Mouse (Mus musculus): Measurements from ENCODE around the gene Cpeb1.
A peak's percentile ranks its signal among the peaks of the same experiment; 100 is the strongest.

The Cpeb1 gene

GRCm38 (mm10) chr7:81371811-81372210 lies 83.5 kb downstream of the Cpeb1 start:
- DNase-seq (ENCODE audit: low read depth, low spot score) = no peak

GRCm38 (mm10) chr7:81369724-81370123 lies 85.5 kb downstream of the Cpeb1 start:
- no peak for DNase-seq (ENCODE audit: low read depth, low spot score)

- no peak for DNase-seq (ENCODE audit: low read depth, low spot score)
Observed at GRCm38 (mm10) chr7:81367946-81368345, 87.3 kb downstream of the Cpeb1 start.

GRCm38 (mm10) chr7:81356975-81357374 lies 98.3 kb downstream of the Cpeb1 start:
- no peak for DNase-seq (ENCODE audit: low read depth, low spot score)

GRCm38 (mm10) chr7:81356360-81356759 lies 98.9 kb downstream of the Cpeb1 start:
- no peak for DNase-seq (ENCODE audit: low read depth, low spot score)

- no peak for DNase-seq (ENCODE audit: low read depth, low spot score)
Observed at GRCm38 (mm10) chr7:81355746-81356145, 99.5 kb downstream of the Cpeb1 start.

- no peak for DNase-seq (ENCODE audit: low read depth, low spot score)
Observed at GRCm38 (mm10) chr7:81351826-81352225, 103.4 kb downstream of the Cpeb1 start.

GRCm38 (mm10) chr7:81348206-81348605 lies 107.1 kb downstream of the Cpeb1 start:
- DNase-seq (ENCODE audit: low read depth, low spot score) = no peak

GRCm38 (mm10) chr7:81345447-81346170 lies 109.7 kb downstream of the Cpeb1 start:
- DNase-seq (ENCODE audit: low read depth, low spot score) = no peak

GRCm38 (mm10) chr7:81344544-81345446 lies 110.5 kb downstream of the Cpeb1 start, which contains the start of gene Rps17:
Gene Rps17, minus strand, starts transcription at chr7:81345254.
- peak; percentile 93 for DNase-seq (ENCODE audit: low read depth, low spot score)

GRCm38 (mm10) chr7:81343831-81344230 lies 111.4 kb downstream of the Cpeb1 start:
- DNase-seq (ENCODE audit: low read depth, low spot score) = peak; percentile 30

GRCm38 (mm10) chr7:81343316-81343715 lies 111.9 kb downstream of the Cpeb1 start:
- peak; percentile 83 for DNase-seq (ENCODE audit: low read depth, low spot score)

GRCm38 (mm10) chr7:81342356-81343094 lies 112.7 kb downstream of the Cpeb1 start:
- peak; percentile 81 for DNase-seq (ENCODE audit: low read depth, low spot score)

- peak; percentile 83 for DNase-seq (ENCODE audit: low read depth, low spot score)
Observed at GRCm38 (mm10) chr7:81341563-81341962, 113.7 kb downstream of the Cpeb1 start.

GRCm38 (mm10) chr7:81339783-81340182 lies 115.5 kb downstream of the Cpeb1 start:
- peak; percentile 91 for DNase-seq (ENCODE audit: low read depth, low spot score)

- peak; percentile 23 for DNase-seq (ENCODE audit: low read depth, low spot score)
Observed at GRCm38 (mm10) chr7:81338522-81338873, 116.8 kb downstream of the Cpeb1 start.

- DNase-seq (ENCODE audit: low read depth, low spot score) = peak; percentile 51
Observed at GRCm38 (mm10) chr7:81337785-81338521, 117.3 kb downstream of the Cpeb1 start.

GRCm38 (mm10) chr7:81336432-81336786 lies 118.9 kb downstream of the Cpeb1 start:
- DNase-seq (ENCODE audit: low read depth, low spot score) = peak; percentile 91

GRCm38 (mm10) chr7:81335705-81336431 lies 119.4 kb downstream of the Cpeb1 start:
- peak; percentile 89 for DNase-seq (ENCODE audit: low read depth, low spot score)

GRCm38 (mm10) chr7:81331851-81332250 lies 123.4 kb downstream of the Cpeb1 start:
- DNase-seq (ENCODE audit: low read depth, low spot score) = peak; percentile 66

- peak; percentile 81 for DNase-seq (ENCODE audit: low read depth, low spot score)
Observed at GRCm38 (mm10) chr7:81330767-81331166, 124.5 kb downstream of the Cpeb1 start.

Measured in R1 (cell line).